9 mouse cellular contexts compared by ENCODE assay signal in the genomic region with DNA sequence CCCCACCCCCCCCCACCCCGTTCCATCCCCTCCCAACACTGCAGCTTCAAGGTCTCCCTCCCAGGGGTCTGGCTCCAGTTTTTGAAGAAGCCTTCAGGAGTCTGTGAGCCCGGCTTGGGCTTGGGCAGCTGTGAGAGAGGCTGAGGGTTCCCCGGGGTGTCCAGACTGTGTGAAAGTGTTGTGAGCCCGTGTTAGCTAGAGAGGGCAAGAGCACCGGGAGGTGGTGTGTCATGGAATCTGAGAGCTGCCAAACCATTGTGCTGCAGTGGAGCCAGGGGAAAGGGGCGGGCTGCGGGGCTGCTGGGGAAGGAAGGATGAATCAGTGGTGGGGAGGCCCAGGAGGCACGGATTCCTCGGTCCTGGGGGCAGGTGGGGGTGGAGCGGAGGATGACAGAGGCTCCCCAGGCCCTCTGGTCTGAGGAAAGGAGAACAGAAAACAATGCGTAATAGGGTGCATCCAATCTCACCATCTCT. TPM values are rescaled to one million over a fixed set of nuclear protein-coding genes. Genes with fewer than 3 reads are reported as not detected.
DNase-seq lines count a peak whose midpoint lies in the region; ATAC-seq and TF ChIP-seq lines count a peak whose summit lies in the region.
"Had no signal": no experiment of that assay in that cellular context is flagged by ENCODE, and none has a peak within 500 bp of the region (broad histone marks: within the 10 kb centered on the region; RNA-seq: fewer than 3 reads in every experiment).

No protein-coding gene starts in this region.

- H3K9ac ChIP-seq in heart, adult 2 months (ENCODE audit: low read depth, low read length), result no peak overlapping the region; the same call in 1 of the 2 replicates
- H3K9ac ChIP-seq in neural tube, embryonic 13.5 days, result peak overlapping the region; percentile 71
- H3K9ac ChIP-seq: liver, embryonic 14.5 days had no signal

- 3% methylated on average over 11 of the region's 11 CpGs for WGBS in heart, adult 2 months
- 10% methylated on average over 11 of the region's 11 CpGs for WGBS in limb, embryonic 10.5 days
- WGBS in neural tube, embryonic 13.5 days, result 4% methylated on average over 11 of the region's 11 CpGs

- no peaks in the 10 kb centered on the region; the same call in 1 of the 2 replicates for H3K4me1 ChIP-seq in heart, adult 2 months (ENCODE audit: control insufficient read depth, insufficient read depth, low read length)
- peaks cover 55% of the 10 kb centered on the region for H3K4me1 ChIP-seq in limb, embryonic 10.5 days
- H3K4me1 ChIP-seq in neural tube, embryonic 13.5 days (replicated peaks), result peaks cover 56% of the 10 kb centered on the region

- H3K27me3 ChIP-seq in heart, adult 2 months (ENCODE audit: control insufficient read depth, insufficient read depth, low read length), result no peaks in the 10 kb centered on the region
- peaks cover 36% of the 10 kb centered on the region for H3K27me3 ChIP-seq in limb, embryonic 10.5 days (ENCODE audit: low read depth, poor library complexity, severe bottlenecking)
- H3K27me3 ChIP-seq in neural tube, embryonic 13.5 days, result peaks cover 39% of the 10 kb centered on the region

- no peak for TF ChIP-seq EP300 in heart, adult 2 months (IDR thresholded peaks at IDR 0.05; ENCODE audit: insufficient read depth, low read depth, low read length)

- no peak overlapping the region for H3K4me3 ChIP-seq in heart, adult 2 months
- H3K4me3 ChIP-seq in limb, embryonic 10.5 days, result peak overlapping the region; percentile 66
- H3K4me3 ChIP-seq in neural tube, embryonic 13.5 days, result peak overlapping the region; percentile 49

- H3K79me2 ChIP-seq in heart, adult 2 months (replicated peaks; ENCODE audit: control insufficient read depth, insufficient read depth, low read length), result no peaks in the 10 kb centered on the region

- TF ChIP-seq CTCF in heart, adult 2 months (IDR thresholded peaks at IDR 0.05), result no peak

- peak; percentile 60 for ATAC-seq in neural tube, embryonic 13.5 days (ENCODE audit: low read depth)

- H3K4me2 ChIP-seq in neural tube, embryonic 13.5 days, result peak overlapping the region; percentile 71

- TF ChIP-seq POLR2A in heart, adult 2 months (IDR thresholded peaks at IDR 0.05; ENCODE audit: insufficient read depth, low read depth, low read length), result peak; percentile 52; the same call in 1 of the 2 replicates

- peak overlapping the region; percentile 90 for H3K27ac ChIP-seq in heart, adult 2 months
- H3K27ac ChIP-seq in limb, embryonic 10.5 days, result peak overlapping the region; percentile 87
- peak overlapping the region; percentile 89 for H3K27ac ChIP-seq in neural tube, embryonic 13.5 days (replicated peaks)
- H3K27ac ChIP-seq: liver, embryonic 14.5 days had no signal

- peak; percentile 46 to 60 for DNase-seq in kidney, postnatal 4 days
- no peak for DNase-seq in kidney, adult 8-10 months
- DNase-seq in embryo, embryonic 9.5 days (ENCODE audit: extremely low spot score), result peak; percentile 45
- peak; percentile 73 to 80 for DNase-seq in heart, adult 2 months
- peak; percentile 42 for DNase-seq in limb, embryonic 10.5 days (ENCODE audit: low spot score)
- DNase-seq in right cerebral cortex, postnatal 25 days, result no peak
- no peak for DNase-seq in layer of hippocampus, adult 18-20 months (ENCODE audit: low spot score in 2 of 2)

- intact Hi-C loops in heart, adult 2 months (cut with DNase I), result no loop called here

- H3K36me3 ChIP-seq in heart, adult 2 months (ENCODE audit: control insufficient read depth, insufficient read depth, low read length), result no peaks in the 10 kb centered on the region
- H3K36me3 ChIP-seq in limb, embryonic 10.5 days, result peaks cover 6% of the 10 kb centered on the region; the same call in 1 of the 2 replicates
- H3K36me3 ChIP-seq in neural tube, embryonic 13.5 days, result no peaks in the 10 kb centered on the region

- no peaks in the 10 kb centered on the region for H3K9me3 ChIP-seq in limb, embryonic 10.5 days (replicated peaks)
- no peaks in the 10 kb centered on the region for H3K9me3 ChIP-seq in neural tube, embryonic 13.5 days

RNA-seq across cellular contexts. Expression of gene Flnc, which starts 3.4 kb away (rescaled TPM):
- total RNA-seq in heart, adult 2 months (2021), result 100 to 1,000 TPM; 192 to 222 TPM
- polyA plus RNA-seq in heart, adult 2 months (2012; rRNA removed), result 56.0 and 69.0 TPM in 2 replicates
- polyA plus RNA-seq in limb, embryonic 10.5 days (2016; fragmentation: Nextera tagmentation; extraction: Ambion mirVana), result 3.7 and 5.6 TPM in 2 replicates
- 7.0 and 8.1 TPM in 2 replicates for polyA plus RNA-seq in neural tube, embryonic 13.5 days (2015; fragmentation: Nextera tagmentation; extraction: Ambion mirVana)
- 1 to 10 TPM; 1.5 to 1.6 TPM for total RNA-seq in layer of hippocampus, adult 18-20 months (2021)

RNA-seq across cellular contexts. Expression of gene Atp6v1f, which starts 31.0 kb away (rescaled TPM):
- 100 to 1,000 TPM; 109 to 125 TPM for total RNA-seq in heart, adult 2 months (2021)
- polyA plus RNA-seq in heart, adult 2 months (2012; rRNA removed), result 186 and 208 TPM in 2 replicates
- polyA plus RNA-seq in limb, embryonic 10.5 days (2016; fragmentation: Nextera tagmentation; extraction: Ambion mirVana), result 185 and 196 TPM in 2 replicates
- polyA plus RNA-seq in neural tube, embryonic 13.5 days (2015; fragmentation: Nextera tagmentation; extraction: Ambion mirVana), result 271 and 332 TPM in 2 replicates
- total RNA-seq in layer of hippocampus, adult 18-20 months (2021), result 100 to 1,000 TPM; 250 to 276 TPM

RNA-seq across cellular contexts. Expression of gene Atp6v1fnb, which starts 34.7 kb away (rescaled TPM):
- total RNA-seq in heart, adult 2 months (2021), result not detected
- not detected in 2 replicates for polyA plus RNA-seq in heart, adult 2 months (2012; rRNA removed)
- polyA plus RNA-seq in limb, embryonic 10.5 days (2016; fragmentation: Nextera tagmentation; extraction: Ambion mirVana), result 0.34 TPM in 1 of 2 replicates, not detected in the other
- 0.79 TPM in 1 of 2 replicates, not detected in the other for polyA plus RNA-seq in neural tube, embryonic 13.5 days (2015; fragmentation: Nextera tagmentation; extraction: Ambion mirVana)
- 1 to 10 TPM in 1 of 2 experiments, under 1 TPM in 1; 0.67 to 1.2 TPM for total RNA-seq in layer of hippocampus, adult 18-20 months (2021)
- polyA plus RNA-seq: liver, embryonic 14.5 days had no signal

RNA-seq across cellular contexts. Expression of gene Ccdc136, which starts 40.4 kb away (rescaled TPM):
- total RNA-seq in heart, adult 2 months (2021), result 1 to 10 TPM; 1.7 to 2.4 TPM
- 2.1 and 3.0 TPM in 2 replicates for polyA plus RNA-seq in heart, adult 2 months (2012; rRNA removed)
- polyA plus RNA-seq in limb, embryonic 10.5 days (2016; fragmentation: Nextera tagmentation; extraction: Ambion mirVana), result 19.4 and 29.8 TPM in 2 replicates
- 45.0 and 45.5 TPM in 2 replicates for polyA plus RNA-seq in neural tube, embryonic 13.5 days (2015; fragmentation: Nextera tagmentation; extraction: Ambion mirVana)
- 10 to 100 TPM; 62.1 to 75.9 TPM for total RNA-seq in layer of hippocampus, adult 18-20 months (2021)

RNA-seq across cellular contexts. Expression of gene Opn1sw, which starts 48.2 kb away (rescaled TPM):
- not detected for total RNA-seq in heart, adult 2 months (2021)
- polyA plus RNA-seq in heart, adult 2 months (2012; rRNA removed), result 0.67 TPM in 1 of 2 replicates, not detected in the other
- 0.34 and 0.38 TPM in 2 replicates for polyA plus RNA-seq in limb, embryonic 10.5 days (2016; fragmentation: Nextera tagmentation; extraction: Ambion mirVana)
- polyA plus RNA-seq in neural tube, embryonic 13.5 days (2015; fragmentation: Nextera tagmentation; extraction: Ambion mirVana), result 0.25 and 0.34 TPM in 2 replicates
- not detected for total RNA-seq in layer of hippocampus, adult 18-20 months (2021)

Comparison
In these comparisons a context has a peak if more than half of its experiments do, and no peak if none do; other contexts are left out.
1. DNase-seq: peak in kidney, postnatal 4 days (2 of 2), embryo, embryonic 9.5 days (single experiment), heart, adult 2 months (2 of 2) and limb, embryonic 10.5 days (single experiment); none in kidney, adult 8-10 months (0 of 2), right cerebral cortex, postnatal 25 days (single experiment) and layer of hippocampus, adult 18-20 months (0 of 2).
2. Peak in every context shown above with its lines, with median percentiles within 50 percentile points of each other: H3K27ac ChIP-seq.